Mouse (Mus musculus) hindbrain, embryonic 12.5 days (tissue): Measurements from ENCODE around the gene Dtd1. TPM values are rescaled to one million over a fixed set of nuclear protein-coding genes. Genes with fewer than 3 reads are reported as not detected.

Experiments
- ATAC-seq: fragments of 200-750 bp; cut with Nextera tagmentation; 2 replicates; pipeline ENCODE4 v1.8.0; 2017; ENCODE audit warnings: moderate TSS enrichment; ENCODE audit not compliant: low FRiP score
- H3K27ac ChIP-seq: fragments of 300-500 bp; sonication (generic); 2 replicates; pipeline ENCODE4 v1.5.1; 2016; ENCODE audit warnings: mild to moderate bottlenecking
- H3K27me3 ChIP-seq: fragments of 300-500 bp; sonication (generic); 2 replicates; pipeline ENCODE4 v1.6.1; 2016; ENCODE audit warnings: mild to moderate bottlenecking
- H3K36me3 ChIP-seq: fragments of 300-500 bp; sonication (generic); 2 replicates; pipeline ENCODE4 v1.6.1; 2016; ENCODE audit warnings: mild to moderate bottlenecking
- H3K4me1 ChIP-seq: fragments of 300-500 bp; sonication (generic); 2 replicates; pipeline ENCODE4 v1.6.1; 2016
- H3K4me2 ChIP-seq: fragments of 300-500 bp; sonication (generic); replicated peaks from 2 replicates; pipeline ENCODE4 v1.6.1; 2016; ENCODE audit warnings: mild to moderate bottlenecking
- H3K4me3 ChIP-seq: fragments of 300-500 bp; sonication (generic); 2 replicates; pipeline ENCODE4 v1.5.1; 2016; ENCODE audit warnings: mild to moderate bottlenecking
- H3K9ac ChIP-seq: fragments of 300-500 bp; sonication (generic); 2 replicates; pipeline ENCODE4 v1.6.1; 2016; ENCODE audit warnings: mild to moderate bottlenecking, moderate library complexity
- H3K9me3 ChIP-seq: fragments of 300-500 bp; sonication (generic); replicated peaks from 2 replicates; pipeline ENCODE4 v1.6.1; 2016; ENCODE audit warnings: mild to moderate bottlenecking
- WGBS: fragments of 180-500 bp; shearing (Covaris S2); methylation state at CpG from one replicate; pipeline ENCODE4 v1.1.7; 2016; 5-methylcytosine and 5-hydroxymethylcytosine counted together
- polyA plus RNA-seq: library from polyadenylated mRNA; unstranded; fragments of >200 nt; fragmentation: Nextera tagmentation; extraction: Ambion mirVana; gene quantifications from 2 replicates; pipeline ENCODE4 v1.2.1, GENCODE M21; 2016

Dtd1 gene
- polyA plus RNA-seq, 1 experiment from 2014 or later: 43.3 TPM

GRCm38 (mm10) chr2:144720407-144720959 is 120.8 kb downstream of the Dtd1 start:
- 39% methylated on average over 5 of the region's 5 CpGs for WGBS
- peaks cover 14% of the 10 kb centered on the region for H3K4me1 ChIP-seq
- H3K9ac ChIP-seq: no peak overlapping the region
- H3K9me3 ChIP-seq: no peaks in the 10 kb centered on the region
- no peak overlapping the region for H3K27ac ChIP-seq
- no peak overlapping the region for H3K4me2 ChIP-seq
- no peaks in the 10 kb centered on the region for H3K36me3 ChIP-seq
- no peak for ATAC-seq
- H3K27me3 ChIP-seq: no peaks in the 10 kb centered on the region
- no peak overlapping the region for H3K4me3 ChIP-seq

- no peak overlapping the region for H3K27ac ChIP-seq
- ATAC-seq: no peak
Observed at GRCm38 (mm10) chr2:144724679-144725078, 125.0 kb downstream of the Dtd1 start.

GRCm38 (mm10) chr2:144727136-144727535 is 127.4 kb downstream of the Dtd1 start:
- Histone ChIP-seq H3K27ac (no peak overlapping the region), H3K9ac (no peak overlapping the region), H3K36me3 (no peaks in the 10 kb centered on the region), H3K9me3 (no peaks in the 10 kb centered on the region), H3K4me2 (no peak overlapping the region), H3K4me3 (no peak overlapping the region), H3K27me3 (no peaks in the 10 kb centered on the region), H3K4me1 (no peaks in the 10 kb centered on the region)
- 98% methylated on average over 3 of the region's 3 CpGs for whole genome bisulfite sequencing
- ATAC-seq: no peak

More at GRCm38 (mm10) chr2:144724679-144725078, 125.0 kb downstream of the Dtd1 start:
- Histone ChIP-seq H3K4me1 (peaks cover 6% of the 10 kb centered on the region; the same call in 1 of the 2 replicates), H3K4me2 (no peak overlapping the region), H3K9ac (no peak overlapping the region), H3K27me3 (no peaks in the 10 kb centered on the region), H3K4me3 (no peak overlapping the region), H3K9me3 (no peaks in the 10 kb centered on the region), H3K36me3 (no peaks in the 10 kb centered on the region)
- 78% methylated on average over 1 of the region's 1 CpGs for WGBS

- no peak overlapping the region for H3K4me2 ChIP-seq
- WGBS: 92% methylated on average over 2 of the region's 2 CpGs
- no peak overlapping the region for H3K27ac ChIP-seq
Observed at GRCm38 (mm10) chr2:144729776-144730175, 130.1 kb downstream of the Dtd1 start.

GRCm38 (mm10) chr2:144738161-144738560 is 138.5 kb downstream of the Dtd1 start:
- H3K9ac ChIP-seq: no peak overlapping the region
- H3K9me3 ChIP-seq: no peaks in the 10 kb centered on the region
- no peaks in the 10 kb centered on the region for H3K4me1 ChIP-seq
- H3K4me2 ChIP-seq: no peak overlapping the region
- H3K27ac ChIP-seq: no peak overlapping the region
- WGBS: 87% methylated on average over 5 of the region's 5 CpGs
- H3K27me3 ChIP-seq: no peaks in the 10 kb centered on the region
- H3K4me3 ChIP-seq: no peak overlapping the region
- no peak for ATAC-seq
- H3K36me3 ChIP-seq: no peaks in the 10 kb centered on the region

More at GRCm38 (mm10) chr2:144729776-144730175, 130.1 kb downstream of the Dtd1 start:
- no peaks in the 10 kb centered on the region for H3K4me1 ChIP-seq
- no peaks in the 10 kb centered on the region for H3K9me3 ChIP-seq
- H3K9ac ChIP-seq: no peak overlapping the region
- no peaks in the 10 kb centered on the region for H3K36me3 ChIP-seq
- H3K27me3 ChIP-seq: no peaks in the 10 kb centered on the region
- H3K4me3 ChIP-seq: no peak overlapping the region
- no peak for ATAC-seq

GRCm38 (mm10) chr2:144738576-144738975 is 138.9 kb downstream of the Dtd1 start:
- Histone ChIP-seq H3K9ac (no peak overlapping the region), H3K9me3 (no peaks in the 10 kb centered on the region), H3K27ac (no peak overlapping the region), H3K27me3 (no peaks in the 10 kb centered on the region), H3K4me3 (no peak overlapping the region), H3K4me1 (no peaks in the 10 kb centered on the region), H3K4me2 (no peak overlapping the region), H3K36me3 (no peaks in the 10 kb centered on the region)
- WGBS: 74% methylated on average over 5 of the region's 5 CpGs
- no peak for ATAC-seq

- no peak overlapping the region for H3K27ac ChIP-seq
- no peaks in the 10 kb centered on the region for H3K27me3 ChIP-seq
- no peak overlapping the region for H3K9ac ChIP-seq
- no peaks in the 10 kb centered on the region for H3K9me3 ChIP-seq
- no peak for ATAC-seq
- H3K4me2 ChIP-seq: no peak overlapping the region
- H3K4me3 ChIP-seq: no peak overlapping the region
- H3K36me3 ChIP-seq: no peaks in the 10 kb centered on the region
- WGBS: 74% methylated on average over 6 of the region's 6 CpGs
- H3K4me1 ChIP-seq: no peaks in the 10 kb centered on the region
Observed at GRCm38 (mm10) chr2:144740577-144740997, 140.9 kb downstream of the Dtd1 start.

GRCm38 (mm10) chr2:144741973-144742372 is 142.3 kb downstream of the Dtd1 start:
- Histone ChIP-seq H3K27me3 (no peaks in the 10 kb centered on the region), H3K27ac (no peak overlapping the region), H3K4me1 (no peaks in the 10 kb centered on the region), H3K4me2 (no peak overlapping the region), H3K36me3 (no peaks in the 10 kb centered on the region), H3K9ac (no peak overlapping the region), H3K4me3 (no peak overlapping the region), H3K9me3 (no peaks in the 10 kb centered on the region)
- ATAC-seq: no peak
- 88% methylated on average over 10 of the region's 10 CpGs for WGBS

GRCm38 (mm10) chr2:144743316-144743715 is 143.6 kb downstream of the Dtd1 start:
- no peak for ATAC-seq
- H3K9me3 ChIP-seq: no peaks in the 10 kb centered on the region
- H3K27ac ChIP-seq: no peak overlapping the region
- H3K4me1 ChIP-seq: no peaks in the 10 kb centered on the region
- H3K4me3 ChIP-seq: no peak overlapping the region
- no peaks in the 10 kb centered on the region for H3K36me3 ChIP-seq
- no peak overlapping the region for H3K9ac ChIP-seq
- WGBS: 80% methylated on average over 5 of the region's 5 CpGs
- no peak overlapping the region for H3K4me2 ChIP-seq
- no peaks in the 10 kb centered on the region for H3K27me3 ChIP-seq

- Histone ChIP-seq H3K36me3 (no peaks in the 10 kb centered on the region), H3K9me3 (no peaks in the 10 kb centered on the region), H3K4me3 (no peak overlapping the region), H3K4me1 (no peaks in the 10 kb centered on the region), H3K27ac (no peak overlapping the region), H3K9ac (no peak overlapping the region), H3K4me2 (no peak overlapping the region), H3K27me3 (no peaks in the 10 kb centered on the region)
- WGBS: 91% methylated on average over 2 of the region's 2 CpGs
- no peak for ATAC-seq
Observed at GRCm38 (mm10) chr2:144745266-144745665, 145.6 kb downstream of the Dtd1 start.

GRCm38 (mm10) chr2:144746046-144746783 is 146.5 kb downstream of the Dtd1 start:
- 71% methylated on average over 4 of the region's 4 CpGs for WGBS

GRCm38 (mm10) chr2:144753604-144754003 is 153.9 kb downstream of the Dtd1 start:
- Histone ChIP-seq H3K27ac (no peak overlapping the region), H3K27me3 (no peaks in the 10 kb centered on the region), H3K4me2 (no peak overlapping the region), H3K9ac (no peak overlapping the region), H3K9me3 (no peaks in the 10 kb centered on the region), H3K4me3 (no peak overlapping the region), H3K36me3 (no peaks in the 10 kb centered on the region), H3K4me1 (no peaks in the 10 kb centered on the region)
- WGBS: 85% methylated on average over 6 of the region's 6 CpGs
- no peak for ATAC-seq

More at GRCm38 (mm10) chr2:144746046-144746783, 146.5 kb downstream of the Dtd1 start:
- H3K4me1 ChIP-seq: no peaks in the 10 kb centered on the region
- H3K9ac ChIP-seq: no peak overlapping the region
- H3K4me2 ChIP-seq: no peak overlapping the region
- H3K4me3 ChIP-seq: no peak overlapping the region
- no peaks in the 10 kb centered on the region for H3K9me3 ChIP-seq
- no peak overlapping the region for H3K27ac ChIP-seq
- no peak for ATAC-seq
- H3K27me3 ChIP-seq: no peaks in the 10 kb centered on the region
- no peaks in the 10 kb centered on the region for H3K36me3 ChIP-seq

- Histone ChIP-seq H3K4me1 (no peaks in the 10 kb centered on the region), H3K9me3 (no peaks in the 10 kb centered on the region), H3K36me3 (no peaks in the 10 kb centered on the region), H3K27me3 (no peaks in the 10 kb centered on the region), H3K4me2 (no peak overlapping the region), H3K4me3 (no peak overlapping the region), H3K27ac (no peak overlapping the region), H3K9ac (no peak overlapping the region)
- 97% methylated on average over 2 of the region's 2 CpGs for WGBS
- ATAC-seq: no peak
Observed at GRCm38 (mm10) chr2:144755016-144755415, 155.3 kb downstream of the Dtd1 start.
